Mouse (Mus musculus) heart, embryonic 14.5 days (tissue): ENCODE results near the gene Ptpra. TPM values are rescaled to one million over a fixed set of nuclear protein-coding genes. Genes with fewer than 3 reads are reported as not detected.

Source experiments
- ATAC-seq: fragments of 200-750 bp; cut with Nextera tagmentation; 2 replicates; pipeline ENCODE4 v1.8.0; 2017; ENCODE audit warnings: low read depth, moderate TSS enrichment; ENCODE audit not compliant: insufficient number of reproducible peaks, insufficient read depth, low FRiP score
- H3K27ac ChIP-seq, 2 experiments: fragments of 200-500 bp in 1 of 2; fragments of 300-500 bp in 1 of 2; sonication (generic) in 1 of 2; replicated peaks in 1 of 2; 2 replicates each; pipeline ENCODE4 v1.5.1; 2012 to 2014; ENCODE audit warnings: low read depth in 2 of 2, low read length in 2 of 2, control low read depth in 1 of 2, mild to moderate bottlenecking in 1 of 2, mixed read lengths in 1 of 2; ENCODE audit not compliant: control insufficient read depth in 1 of 2, insufficient read depth in 1 of 2
- H3K27me3 ChIP-seq: fragments of 300-500 bp; sonication (generic); 2 replicates; pipeline ENCODE4 v1.6.1; 2014; ENCODE audit warnings: mild to moderate bottlenecking, low read length, control low read depth; ENCODE audit not compliant: control insufficient read depth, insufficient read depth
- H3K36me3 ChIP-seq: fragments of 300-500 bp; sonication (generic); 2 replicates; pipeline ENCODE4 v1.6.1; 2014; ENCODE audit warnings: mild to moderate bottlenecking, control low read depth, low read length, mixed read lengths; ENCODE audit not compliant: control insufficient read depth, insufficient read depth
- H3K4me1 ChIP-seq, 2 experiments: fragments of 200-500 bp in 1 of 2; fragments of 300-500 bp in 1 of 2; sonication (generic) in 1 of 2; 2 replicates each; pipeline ENCODE4 v1.6.1; 2012 to 2014; ENCODE audit warnings: low read length in 2 of 2, control low read depth in 1 of 2, mixed read lengths in 1 of 2; ENCODE audit not compliant: control insufficient read depth in 2 of 2, insufficient read depth in 2 of 2
- H3K4me2 ChIP-seq: fragments of 300-500 bp; sonication (generic); 2 replicates; pipeline ENCODE4 v1.6.1; 2014; ENCODE audit warnings: mild to moderate bottlenecking, low read length
- H3K4me3 ChIP-seq, 2 experiments: fragments of 200-500 bp in 1 of 2; fragments of 300-500 bp in 1 of 2; sonication (generic) in 1 of 2; 2 replicates each; pipeline ENCODE4 v1.5.1; 2012 to 2014; ENCODE audit warnings: low read length in 2 of 2, mild to moderate bottlenecking in 2 of 2, control low read depth in 1 of 2, low read depth in 1 of 2, moderate library complexity in 1 of 2; ENCODE audit not compliant: control insufficient read depth in 1 of 2, insufficient read depth in 1 of 2
- H3K9ac ChIP-seq: fragments of 300-500 bp; sonication (generic); 2 replicates; pipeline ENCODE4 v1.6.1; 2014; ENCODE audit warnings: mild to moderate bottlenecking, low read length
- H3K9me3 ChIP-seq: fragments of 300-500 bp; sonication (generic); 2 replicates; pipeline ENCODE4 v1.6.1; 2016; ENCODE audit warnings: low read length, control low read depth; ENCODE audit not compliant: control insufficient read depth
- WGBS: fragments of 180-500 bp; shearing (Covaris S2); extraction: QIAGEN DNeasy Blood & Tissue Kit; methylation state at CpG from one replicate; pipeline ENCODE4 v1.1.7; 2014; 5-methylcytosine and 5-hydroxymethylcytosine counted together
- polyA plus RNA-seq: library from polyadenylated mRNA; unstranded; fragments of >200 nt; fragmentation: Nextera tagmentation; extraction: Ambion mirVana; gene quantifications from 2 replicates; pipeline ENCODE4 v1.2.1, GENCODE M21; 2014

Gene Ptpra
- polyA plus RNA-seq, 1 experiment from 2014 or later: 88.5 TPM

DNA sequence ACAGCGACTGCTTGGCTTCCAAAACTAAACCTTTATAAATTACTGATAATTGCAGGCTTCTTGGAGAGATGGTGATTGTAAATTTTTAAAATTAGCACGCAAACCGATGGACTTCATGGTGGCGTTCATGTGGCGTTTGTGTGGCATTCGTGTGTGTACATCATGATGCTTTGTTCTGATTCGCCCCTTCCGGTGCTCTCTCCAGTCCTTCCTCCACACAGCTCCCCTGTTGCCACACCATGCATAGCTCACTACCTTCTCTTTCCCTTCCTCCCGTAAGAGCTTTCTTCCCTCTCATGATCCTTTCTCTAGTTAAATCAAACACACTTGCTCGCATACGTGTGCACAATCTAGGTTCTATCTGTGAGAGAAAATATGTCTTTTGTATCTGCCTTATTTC lies 25.7 kb downstream of the Ptpra start:
- WGBS: 94% methylated on average over 11 of the region's 11 CpGs
- Histone ChIP-seq H3K27me3 (no peaks in the 10 kb centered on the region), H3K27ac (no peak overlapping the region), H3K9ac (no peak overlapping the region), H3K4me2 (no peak overlapping the region), H3K36me3 (no peaks in the 10 kb centered on the region), H3K9me3 (no peaks in the 10 kb centered on the region), H3K4me3 (no peak overlapping the region), H3K4me1 (peaks cover 7 to 14% of the 10 kb centered on the region in 2 experiments)
- no peak for ATAC-seq

DNA sequence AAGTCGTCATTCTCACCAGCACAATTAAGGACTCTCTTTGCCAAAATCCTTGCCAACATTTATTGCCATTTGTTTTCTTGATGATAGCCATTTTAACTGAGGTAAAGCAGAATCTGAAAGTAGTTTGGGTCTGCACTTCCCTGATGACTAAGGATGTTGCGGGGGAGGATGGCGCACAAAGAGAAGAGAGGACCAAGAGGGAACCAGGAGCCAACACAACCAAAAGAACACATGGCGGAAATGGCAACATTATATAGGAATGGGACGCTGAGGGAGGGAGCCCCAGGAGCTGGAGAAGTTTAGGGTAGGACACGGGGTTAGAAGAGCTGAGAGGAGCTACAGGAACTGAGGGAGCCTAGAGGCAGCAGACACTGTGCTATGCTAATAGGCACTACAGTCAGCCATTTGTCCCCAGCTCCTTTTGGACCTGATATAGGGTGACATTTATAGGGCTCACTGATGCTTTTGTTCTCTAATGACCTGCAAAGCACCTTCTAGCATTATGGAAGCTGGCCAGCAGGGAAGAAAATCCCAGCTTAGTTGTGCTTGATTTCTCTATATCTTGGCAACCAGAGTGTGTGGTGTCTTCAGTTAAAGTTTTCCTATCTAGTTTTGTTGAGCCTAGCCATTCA lies 26.7 kb downstream of the Ptpra start:
- peak overlapping the region in 1 of 2 experiments; percentile 29; a peak in 2 of 4 replicates for H3K27ac ChIP-seq
- peaks cover 7 to 14% of the 10 kb centered on the region in 2 experiments for H3K4me1 ChIP-seq
- H3K4me2 ChIP-seq: no peak overlapping the region
- WGBS: 70% methylated on average over 6 of the region's 6 CpGs
- no peaks in the 10 kb centered on the region for H3K9me3 ChIP-seq
- H3K9ac ChIP-seq: no peak overlapping the region
- no peaks in the 10 kb centered on the region for H3K27me3 ChIP-seq
- H3K36me3 ChIP-seq: no peaks in the 10 kb centered on the region
- H3K4me3 ChIP-seq: no peak overlapping the region
- no peak for ATAC-seq

DNA sequence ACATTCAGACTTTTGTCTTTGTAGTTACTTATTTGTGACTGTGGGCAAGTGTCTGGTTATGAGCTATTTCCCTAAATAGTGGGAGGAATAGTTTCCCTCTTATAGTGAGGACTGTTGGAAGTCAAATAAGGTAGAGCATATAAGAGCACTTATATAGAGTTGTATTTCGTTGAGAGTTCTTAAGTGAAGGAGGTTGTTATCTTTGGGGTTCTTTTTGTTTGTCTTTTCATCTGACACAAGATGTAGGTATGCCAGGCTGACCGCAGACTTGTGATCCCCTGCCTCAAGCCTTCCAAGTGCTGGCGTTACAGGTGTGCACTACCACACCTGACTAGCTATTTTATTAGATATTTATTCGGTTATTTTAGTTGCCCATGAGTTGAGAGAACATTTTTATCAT lies 32.1 kb downstream of the Ptpra start:
- Histone ChIP-seq H3K36me3 (no peaks in the 10 kb centered on the region), H3K27ac (no peak overlapping the region), H3K4me3 (no peak overlapping the region), H3K4me1 (no peaks in the 10 kb centered on the region), H3K27me3 (no peaks in the 10 kb centered on the region), H3K9ac (no peak overlapping the region), H3K4me2 (no peak overlapping the region), H3K9me3 (no peaks in the 10 kb centered on the region)
- ATAC-seq: no peak
- WGBS: 91% methylated on average over 4 of the region's 4 CpGs

DNA sequence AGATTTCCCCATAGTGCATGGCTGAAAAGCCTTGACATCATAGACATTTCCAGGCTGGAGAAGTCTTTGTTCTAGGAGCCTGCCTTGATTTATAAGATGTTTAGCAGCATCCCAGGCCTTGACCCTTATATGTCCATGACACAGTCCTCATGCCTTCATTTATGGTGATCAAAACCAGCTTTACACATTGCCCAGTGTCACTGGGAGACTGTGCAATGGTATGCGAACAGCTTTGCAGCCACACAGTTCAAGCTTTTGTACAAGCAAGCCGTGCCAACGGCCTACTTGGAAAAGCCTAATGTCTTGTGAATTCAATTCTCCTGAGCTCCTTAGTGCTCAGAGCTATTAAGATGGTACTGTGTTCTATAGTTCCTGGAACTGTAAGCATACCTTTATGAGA lies 32.6 kb downstream of the Ptpra start:
- no peak for ATAC-seq
- H3K36me3 ChIP-seq: no peaks in the 10 kb centered on the region
- no peak overlapping the region for H3K4me2 ChIP-seq
- H3K9me3 ChIP-seq: no peaks in the 10 kb centered on the region
- no peak overlapping the region for H3K9ac ChIP-seq
- no peak overlapping the region for H3K4me3 ChIP-seq
- no peak overlapping the region for H3K27ac ChIP-seq
- no peaks in the 10 kb centered on the region for H3K4me1 ChIP-seq
- 92% methylated on average over 3 of the region's 3 CpGs for WGBS
- no peaks in the 10 kb centered on the region for H3K27me3 ChIP-seq

DNA sequence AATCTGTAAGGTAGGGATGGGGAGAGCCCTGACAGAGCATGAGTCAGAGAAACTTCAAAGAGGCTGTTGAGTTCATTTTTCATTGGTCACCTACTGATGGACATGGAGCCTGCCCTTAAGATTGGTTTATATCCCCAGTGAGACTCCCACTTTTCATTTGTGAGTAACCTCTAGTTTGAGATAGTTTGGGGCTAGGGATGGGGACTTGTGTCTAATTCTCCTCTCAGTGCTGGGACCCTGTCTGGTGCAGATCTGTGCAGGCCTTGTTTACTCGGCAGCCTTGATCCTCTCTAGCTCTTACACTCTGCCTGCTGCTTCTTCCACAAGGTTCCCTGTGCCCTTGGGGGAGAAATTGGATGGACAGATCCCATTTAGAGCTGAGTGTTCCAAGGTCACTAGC lies 34.1 kb downstream of the Ptpra start:
- no peak overlapping the region for H3K4me2 ChIP-seq
- H3K9ac ChIP-seq: no peak overlapping the region
- H3K4me3 ChIP-seq: no peak overlapping the region
- no peaks in the 10 kb centered on the region for H3K4me1 ChIP-seq
- no peak overlapping the region for H3K27ac ChIP-seq
- H3K36me3 ChIP-seq: no peaks in the 10 kb centered on the region
- 92% methylated on average over 1 of the region's 1 CpGs for WGBS
- H3K9me3 ChIP-seq: no peaks in the 10 kb centered on the region
- no peak for ATAC-seq
- H3K27me3 ChIP-seq: no peaks in the 10 kb centered on the region

DNA sequence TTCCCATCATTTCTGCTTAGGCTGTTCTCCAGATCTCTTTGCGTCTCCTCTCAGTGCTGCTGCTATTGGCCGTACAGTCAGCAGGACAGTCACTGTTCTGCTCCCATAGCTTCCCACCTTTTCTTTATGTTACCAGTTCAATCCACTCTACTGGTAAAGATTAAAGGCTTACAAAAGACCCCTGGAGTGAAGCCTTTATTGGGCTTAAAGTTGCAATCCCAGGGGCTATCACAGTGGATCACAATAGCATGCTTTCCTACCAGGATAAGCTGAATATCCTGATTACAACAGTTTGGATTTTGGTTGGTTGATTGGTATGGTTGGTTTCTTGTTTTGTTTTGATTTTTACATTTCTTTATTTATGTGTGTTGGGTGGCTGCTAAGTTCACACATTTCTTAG lies 37.9 kb downstream of the Ptpra start:
- no peak overlapping the region for H3K27ac ChIP-seq
- H3K9me3 ChIP-seq: no peaks in the 10 kb centered on the region
- H3K9ac ChIP-seq: no peak overlapping the region
- H3K4me3 ChIP-seq: no peak overlapping the region
- no peak overlapping the region for H3K4me2 ChIP-seq
- ATAC-seq: no peak
- no peaks in the 10 kb centered on the region for H3K36me3 ChIP-seq
- H3K27me3 ChIP-seq: no peaks in the 10 kb centered on the region
- H3K4me1 ChIP-seq: peaks cover 0 to 15% of the 10 kb centered on the region in 2 experiments; a peak in 3 of 4 replicates
- WGBS: 83% methylated on average over 2 of the region's 2 CpGs

DNA sequence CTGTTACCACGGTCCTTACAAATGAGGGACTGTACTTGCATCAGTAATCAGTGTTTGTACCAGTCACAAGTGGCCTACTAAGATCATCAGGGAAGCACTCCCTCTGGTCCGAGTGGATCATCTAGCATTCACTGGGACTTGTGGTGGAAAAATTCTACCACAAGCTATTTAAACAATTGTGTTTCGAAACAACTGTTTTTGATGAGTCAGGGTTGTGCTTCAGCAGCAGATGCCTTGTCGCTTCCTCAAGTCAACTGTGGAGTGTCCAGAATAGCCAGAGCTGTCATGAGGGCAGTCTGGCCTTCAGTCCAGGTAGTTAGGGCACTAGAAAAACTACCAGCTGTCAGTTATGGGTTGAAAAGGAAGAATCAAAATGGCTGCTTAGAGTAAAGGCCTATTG lies 38.5 kb downstream of the Ptpra start:
- Histone ChIP-seq H3K4me3 (no peak overlapping the region), H3K4me1 (peaks cover 0 to 15% of the 10 kb centered on the region in 2 experiments; a peak in 3 of 4 replicates), H3K9ac (no peak overlapping the region), H3K36me3 (no peaks in the 10 kb centered on the region), H3K27ac (no peak overlapping the region), H3K27me3 (no peaks in the 10 kb centered on the region), H3K4me2 (no peak overlapping the region), H3K9me3 (no peaks in the 10 kb centered on the region)
- ATAC-seq: no peak
- 74% methylated on average over 4 of the region's 4 CpGs for WGBS

DNA sequence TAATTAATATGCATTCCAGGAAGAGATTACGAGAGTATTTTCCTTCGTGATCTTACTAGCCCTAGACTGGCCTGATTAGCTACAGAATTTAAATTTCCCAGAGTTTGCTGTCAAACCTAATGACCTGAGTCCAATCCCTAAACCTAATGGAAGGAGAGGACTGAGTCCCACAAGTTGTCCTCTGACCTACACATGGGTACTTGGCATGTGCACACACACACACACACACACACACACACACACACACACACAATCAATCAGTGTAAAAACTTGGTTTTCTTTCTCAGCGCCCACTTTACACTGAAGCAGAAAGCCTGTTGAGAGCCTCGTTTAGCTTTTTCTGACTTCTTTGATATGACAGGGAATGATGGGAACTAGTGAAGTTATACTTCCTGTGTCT lies 41.1 kb downstream of the Ptpra start:
- WGBS: 61% methylated on average over 4 of the region's 4 CpGs
- Histone ChIP-seq H3K36me3 (no peaks in the 10 kb centered on the region), H3K9ac (no peak overlapping the region), H3K4me2 (no peak overlapping the region), H3K27me3 (no peaks in the 10 kb centered on the region), H3K4me3 (no peak overlapping the region), H3K27ac (peak overlapping the region in 1 of 2 experiments; percentile 60; a peak in 2 of 4 replicates), H3K4me1 (peaks cover 4 to 22% of the 10 kb centered on the region in 2 experiments), H3K9me3 (no peaks in the 10 kb centered on the region)
- ATAC-seq: no peak
